Mouse (Mus musculus) gastrocnemius, postnatal 36 days (tissue): Measurements from ENCODE around the gene Ogdh. TPM values are rescaled to one million over a fixed set of nuclear protein-coding genes. Genes with fewer than 3 reads are reported as not detected.

Experiments
- DNase-seq, 2 experiments: peaks; one replicate each; pipeline ENCODE4 v3.0.0; 2022
- intact Hi-C: fragments of 180-260 bp; cut with DNase I; formaldehyde crosslinking; loops from one replicate; pipeline ENCODE4 v1.15.1; 2025
- microRNA-seq, 2 experiments: library from miRNA; unstranded; fragments of <30 nt; microRNA quantifications; one replicate each; pipeline ENCODE4 v1.2.0; 2021
- total RNA-seq, 2 experiments: library from RNA; stranded (reverse); gene quantifications; 2 replicates each; pipeline ENCODE4 v1.2.3; 2021

The Ogdh gene
- total RNA-seq, 2 experiments from 2014 or later, result 628 to 695 TPM

DNA sequence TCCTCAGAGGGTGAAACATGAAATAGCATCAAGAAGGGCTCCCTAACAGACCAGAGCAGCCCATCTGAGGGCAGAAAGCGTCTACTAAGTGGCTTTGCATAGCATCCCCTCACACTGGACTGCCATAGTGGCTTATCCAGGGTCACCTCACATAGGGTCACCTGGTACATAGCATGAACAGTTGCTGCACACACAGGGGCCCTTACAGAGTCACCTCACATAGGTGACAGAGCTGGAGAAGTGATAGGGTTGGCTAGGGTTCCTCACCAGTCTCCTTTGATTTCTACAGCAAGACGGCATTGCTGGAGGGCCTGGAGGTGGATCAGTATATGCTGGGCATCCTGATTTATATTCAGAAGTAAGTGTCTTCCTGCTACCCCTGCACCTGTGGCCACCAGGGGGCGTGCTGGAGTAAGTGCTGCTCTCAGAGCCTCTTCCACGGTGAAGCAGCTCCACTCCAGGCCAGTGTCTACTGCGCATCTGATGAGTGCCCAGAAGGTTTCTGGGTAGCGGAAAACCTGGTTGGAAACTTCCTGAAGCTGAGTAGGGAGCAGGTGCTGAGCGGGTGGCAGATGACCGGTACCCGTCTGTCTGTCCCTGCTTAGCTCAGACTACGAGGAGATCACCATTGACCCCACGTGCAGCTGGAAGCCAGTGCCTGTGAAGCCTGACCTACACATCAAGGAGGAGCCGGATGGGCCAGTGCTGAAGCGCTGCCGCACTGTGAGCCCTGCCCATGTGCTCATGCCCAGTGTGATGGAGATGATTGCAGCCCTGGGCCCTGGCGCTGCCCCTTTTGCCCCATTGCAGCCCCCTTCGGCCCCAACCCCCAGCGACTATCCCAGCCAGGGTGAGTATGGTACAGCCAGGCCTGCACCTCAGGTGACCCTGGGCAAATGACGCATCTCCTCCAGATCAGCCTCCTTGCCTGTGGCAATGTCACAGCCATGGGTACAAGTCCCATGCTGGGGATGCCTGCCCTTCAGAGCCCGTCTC, 111.4 kb downstream of the Ogdh start:
- DNase-seq, result peak; percentile 67 to 75
- intact Hi-C loops, result loop anchor here (5.0 kb wide), 1 partner anchor 36 kb away; no protein-coding TSS in a partner anchor

DNA sequence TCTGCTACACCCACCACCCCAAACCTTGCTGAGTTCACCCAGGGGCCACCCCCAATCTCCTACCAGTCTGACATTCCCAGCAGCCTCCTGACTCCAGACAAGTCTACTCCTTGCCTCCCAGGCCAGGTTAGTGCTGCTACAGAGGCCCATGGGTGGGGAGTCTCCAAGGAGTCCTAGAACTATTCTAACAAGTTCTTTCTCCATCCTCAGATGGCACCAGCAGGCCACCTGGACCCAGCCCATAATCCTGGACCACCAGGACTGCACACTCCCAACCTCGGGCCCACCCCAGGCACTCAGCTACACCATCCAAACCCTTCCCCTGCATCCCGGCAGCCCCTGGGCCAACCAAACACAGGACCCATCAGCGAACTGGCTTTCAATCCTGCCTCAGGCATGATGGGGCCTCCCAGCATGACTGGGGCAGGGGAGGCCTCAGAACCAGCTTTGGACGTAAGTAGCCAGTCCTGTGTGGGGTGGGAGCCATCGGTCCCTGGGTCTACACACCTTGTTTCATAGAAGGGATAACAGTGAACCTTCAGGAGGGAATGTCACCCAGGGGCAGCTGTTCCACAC, 112.5 kb downstream of the Ogdh start:
- intact Hi-C loops, result loop anchor here (5.0 kb wide), 1 partner anchor 37 kb away; no protein-coding TSS in a partner anchor

DNA sequence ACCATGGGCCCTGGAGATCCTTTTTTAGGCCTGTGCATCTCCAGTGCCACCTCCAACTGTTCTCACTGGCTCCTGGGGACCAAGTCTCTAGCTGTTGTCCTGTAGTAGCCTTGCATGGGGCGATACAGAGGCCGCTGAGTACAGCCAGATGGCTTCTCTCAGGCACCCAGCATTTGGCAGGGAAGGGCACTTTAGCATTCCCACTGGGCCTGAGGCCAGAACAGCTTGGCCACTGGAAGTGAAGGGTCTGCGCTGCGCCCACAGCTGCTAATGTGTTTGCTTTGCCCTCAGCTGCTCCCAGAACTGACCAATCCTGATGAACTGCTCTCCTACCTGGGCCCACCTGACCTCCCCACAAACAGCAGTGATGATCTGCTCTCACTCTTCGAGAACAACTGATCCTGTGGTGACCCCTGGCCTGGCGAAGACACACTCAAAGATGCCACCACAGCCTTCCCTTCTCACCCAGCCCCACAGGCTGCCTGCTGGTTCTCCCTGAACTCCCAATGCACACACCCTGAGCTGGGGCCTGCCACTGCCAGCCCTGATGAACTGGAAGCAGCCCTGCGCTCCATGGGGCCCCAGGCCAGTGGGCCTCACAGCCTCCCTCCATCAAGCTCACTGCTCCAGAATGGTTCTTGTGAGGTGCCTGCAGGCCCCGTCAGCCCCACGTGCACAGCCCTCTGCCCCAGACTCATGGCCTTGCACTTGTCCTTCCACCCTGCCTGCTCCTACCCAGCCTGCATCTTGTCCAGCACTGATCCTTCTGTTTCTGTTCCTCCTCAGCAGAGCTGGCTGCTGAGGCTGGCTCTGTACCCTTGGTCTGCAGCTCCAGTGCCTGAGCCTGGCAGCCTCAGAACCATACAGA, 113.5 kb downstream of the Ogdh start:
- intact Hi-C loops, result loop anchor here (5.0 kb wide), 1 partner anchor 38 kb away; no protein-coding TSS in a partner anchor
- no peak for DNase-seq

More for the DNA sequence above, 112.5 kb downstream of the Ogdh start:
- DNase-seq, result no peak

DNA sequence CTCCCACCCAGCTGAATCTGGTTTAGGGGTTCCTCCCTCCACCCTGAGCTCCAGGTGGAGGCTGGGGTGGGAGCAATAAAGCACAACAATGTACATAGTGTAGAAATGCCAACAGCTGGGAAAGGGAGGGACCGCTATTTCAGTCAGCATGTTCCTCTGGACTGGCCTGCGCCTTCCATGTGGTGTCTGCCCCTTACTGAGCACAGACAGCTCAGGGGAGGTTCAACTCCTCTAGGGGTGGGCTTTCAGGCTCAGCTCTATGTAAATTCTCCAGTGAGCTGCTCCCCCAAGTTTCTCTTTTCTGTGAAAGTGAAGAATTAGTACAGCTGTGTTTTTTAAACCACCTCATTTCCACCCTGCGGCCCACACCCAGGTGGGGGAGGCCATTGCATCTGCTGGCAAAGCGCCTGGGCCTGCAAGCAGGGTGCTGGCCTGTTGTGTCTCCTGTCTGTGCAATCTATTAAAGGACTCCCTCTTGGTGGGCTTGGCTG, 114.2 kb downstream of the Ogdh start:
- intact Hi-C loops, result no loop called here
- no peak for DNase-seq

Small RNA genes within 50 kb of the gene (microRNA-seq; reads per million reads assigned to microRNA genes)
- gene Mir7651, result 0 reads per million in 2 experiments

Other genes starting within 250 kb of the Ogdh start
- 100 to 1,000 TPM in 1 of 2 experiments, 10 to 100 TPM in 1; 95.5 to 115 TPM for gene Camk2b, start 225.3 kb upstream of the Ogdh start, total RNA-seq
- under 1 TPM; 0.15 to 0.20 TPM for gene A730071L15Rik, start 91.6 kb upstream of the Ogdh start, total RNA-seq
- 10 to 100 TPM; 58.5 to 62.8 TPM for gene Nudcd3, start 91.2 kb upstream of the Ogdh start, total RNA-seq
- under 1 TPM; 0.08 to 0.20 TPM for gene Npc1l1, start 61.5 kb upstream of the Ogdh start, total RNA-seq
- 10 to 100 TPM; 22.0 to 30.1 TPM for gene Ddx56, start 23.9 kb upstream of the Ogdh start, total RNA-seq
- 10 to 100 TPM; 51.6 to 60.8 TPM for gene Tmed4, start 16.8 kb upstream of the Ogdh start, total RNA-seq
- gene Zmiz2, start 97.4 kb downstream of the Ogdh start, total RNA-seq, result 10 to 100 TPM; 41.1 to 53.3 TPM
- 100 to 1,000 TPM; 206 to 211 TPM for gene Ppia, start 123.8 kb downstream of the Ogdh start, total RNA-seq
- gene H2afv, start 152.8 kb downstream of the Ogdh start, total RNA-seq, result 10 to 100 TPM; 36.4 to 49.2 TPM
- 10 to 100 TPM; 19.7 to 20.7 TPM for gene Purb, start 184.3 kb downstream of the Ogdh start, total RNA-seq
- 1 to 10 TPM; 1.3 to 1.7 TPM for gene Myo1g, start 229.3 kb downstream of the Ogdh start, total RNA-seq